Mouse (Mus musculus): Measurements from ENCODE around the gene Camsap1. TPM values are rescaled to one million over a fixed set of nuclear protein-coding genes. Genes with fewer than 3 reads are reported as not detected.

Camsap1 gene
- total and polyA plus RNA-seq, 3 experiments: 24.2 to 30.2 (median 25.8) TPM

- no peak for TF ChIP-seq MAFK (IDR thresholded peaks at IDR 0.05; ENCODE audit: borderline replicate concordance, low read depth, low read length)
- TF ChIP-seq CHD2 (IDR thresholded peaks at IDR 0.05; ENCODE audit: low read length): no peak
- no peak for TF ChIP-seq ELF1 (IDR thresholded peaks at IDR 0.05; ENCODE audit: low read depth, low read length)
- TF ChIP-seq POLR2AphosphoS2 (IDR thresholded peaks at IDR 0.05; ENCODE audit: low read length): no peak
- TF ChIP-seq RCOR1 (IDR thresholded peaks at IDR 0.05; ENCODE audit: low read depth, low read length): no peak
- no peak for TF ChIP-seq ZMIZ1 (IDR thresholded peaks at IDR 0.05; ENCODE audit: low read depth, low read length)
- TF ChIP-seq CTCF (IDR thresholded peaks at IDR 0.05 in 2 of 3, conservative IDR thresholded peaks at IDR 0.05 in 1 of 3; ENCODE audit: control insufficient read depth in 1 of 3, insufficient read depth in 1 of 3, low read depth in 2 of 3, low read length in 3 of 3, poor library complexity in 1 of 3, severe bottlenecking in 1 of 3): no peak
- Histone ChIP-seq H3K9ac (ENCODE audit: control insufficient read depth, low read depth, low read length, poor library complexity, severe bottlenecking) (no peak overlapping the region), H3K9me3 (replicated peaks; ENCODE audit: insufficient read depth, low read length) (no peaks in the 10 kb centered on the region), H3K4me1 (ENCODE audit: control insufficient read depth in 1 of 2, insufficient read depth in 2 of 2, low read length in 2 of 2) (no peaks in the 10 kb centered on the region), H3K36me3 (ENCODE audit: control insufficient read depth in 1 of 2, insufficient read depth in 2 of 2, low read length in 2 of 2) (no peaks in the 10 kb centered on the region; a peak in 1 of 4 replicates), H3K27me3 (ENCODE audit: control insufficient read depth in 1 of 2, insufficient read depth in 2 of 2, low read length in 2 of 2) (no peaks in the 10 kb centered on the region), H3K27ac (ENCODE audit: control insufficient read depth, low read depth, low read length) (no peak overlapping the region), H3K79me2 (ENCODE audit: control insufficient read depth, insufficient read depth, low read length, poor library complexity) (no peaks in the 10 kb centered on the region), H3K4me3 (ENCODE audit: control insufficient read depth in 1 of 2, insufficient read depth in 1 of 2, low read depth in 2 of 2, low read length in 2 of 2) (no peak overlapping the region)
- no peak for DNase-seq (ENCODE audit: low read depth, low spot score)
Observed at GRCm38 (mm10) chr2:25923799-25924198, 59.3 kb downstream of the Camsap1 start.

- H3K79me2 ChIP-seq (ENCODE audit: control insufficient read depth, insufficient read depth, low read length, poor library complexity): no peaks in the 10 kb centered on the region
- no peak overlapping the region for H3K27ac ChIP-seq (ENCODE audit: control insufficient read depth, low read depth, low read length)
- TF ChIP-seq ELF1 (IDR thresholded peaks at IDR 0.05; ENCODE audit: low read depth, low read length): no peak
- TF ChIP-seq POLR2AphosphoS2 (IDR thresholded peaks at IDR 0.05; ENCODE audit: low read length): no peak
- no peak for TF ChIP-seq EP300 (IDR thresholded peaks at IDR 0.05; ENCODE audit: low read depth in 1 of 2, low read length in 2 of 2)
- no peak for TF ChIP-seq MYC (IDR thresholded peaks at IDR 0.05; ENCODE audit: low read depth, low read length)
- no peak for TF ChIP-seq MAX (IDR thresholded peaks at IDR 0.05; ENCODE audit: low read length)
- no peak for TF ChIP-seq POLR2AphosphoS5 (IDR thresholded peaks at IDR 0.05; ENCODE audit: borderline replicate concordance, low read depth, low read length)
- no peak for TF ChIP-seq ZNF384 (IDR thresholded peaks at IDR 0.05; ENCODE audit: low read depth, low read length)
- TF ChIP-seq UBTF (IDR thresholded peaks at IDR 0.05; ENCODE audit: borderline replicate concordance, insufficient read depth, low read depth, low read length): no peak
- no peak for TF ChIP-seq JUND (IDR thresholded peaks at IDR 0.05; ENCODE audit: low read depth, low read length)
- TF ChIP-seq MYB (IDR thresholded peaks at IDR 0.05; ENCODE audit: low read depth, low read length): no peak
- no peak for TF ChIP-seq MAFK (IDR thresholded peaks at IDR 0.05; ENCODE audit: borderline replicate concordance, low read depth, low read length)
- TF ChIP-seq E2F4 (IDR thresholded peaks at IDR 0.05; ENCODE audit: borderline replicate concordance, low read depth, low read length): no peak
- H3K27me3 ChIP-seq (ENCODE audit: control insufficient read depth in 1 of 2, insufficient read depth in 2 of 2, low read length in 2 of 2): no peaks in the 10 kb centered on the region
- H3K4me1 ChIP-seq (ENCODE audit: control insufficient read depth in 1 of 2, insufficient read depth in 2 of 2, low read length in 2 of 2): no peaks in the 10 kb centered on the region
- H3K36me3 ChIP-seq (ENCODE audit: control insufficient read depth in 1 of 2, insufficient read depth in 2 of 2, low read length in 2 of 2): no peaks in the 10 kb centered on the region
- no peak overlapping the region for H3K9ac ChIP-seq (ENCODE audit: control insufficient read depth, low read depth, low read length, poor library complexity, severe bottlenecking)
- DNase-seq (ENCODE audit: low read depth, low spot score): no peak
- no peaks in the 10 kb centered on the region for H3K9me3 ChIP-seq (replicated peaks; ENCODE audit: insufficient read depth, low read length)
- H3K4me3 ChIP-seq (ENCODE audit: control insufficient read depth in 1 of 2, insufficient read depth in 1 of 2, low read depth in 2 of 2, low read length in 2 of 2): no peak overlapping the region
Observed at GRCm38 (mm10) chr2:25919972-25920371, 63.1 kb downstream of the Camsap1 start.
